Mouse (Mus musculus) CD4-positive, CD25-positive, alpha-beta regulatory T cell, adult 4 months (primary cell): ENCODE measurements at regions not wholly inside any gene's neighbourhood (a gene's known extent, or its start where the extent isn't known, plus 50 kb on each side); places are given as distances from the start of the nearest gene placed in this dataset.

ENCODE experiments used
- ATAC-seq: one replicate; pipeline ENCODE4 v1.8.0; 2017

DNA sequence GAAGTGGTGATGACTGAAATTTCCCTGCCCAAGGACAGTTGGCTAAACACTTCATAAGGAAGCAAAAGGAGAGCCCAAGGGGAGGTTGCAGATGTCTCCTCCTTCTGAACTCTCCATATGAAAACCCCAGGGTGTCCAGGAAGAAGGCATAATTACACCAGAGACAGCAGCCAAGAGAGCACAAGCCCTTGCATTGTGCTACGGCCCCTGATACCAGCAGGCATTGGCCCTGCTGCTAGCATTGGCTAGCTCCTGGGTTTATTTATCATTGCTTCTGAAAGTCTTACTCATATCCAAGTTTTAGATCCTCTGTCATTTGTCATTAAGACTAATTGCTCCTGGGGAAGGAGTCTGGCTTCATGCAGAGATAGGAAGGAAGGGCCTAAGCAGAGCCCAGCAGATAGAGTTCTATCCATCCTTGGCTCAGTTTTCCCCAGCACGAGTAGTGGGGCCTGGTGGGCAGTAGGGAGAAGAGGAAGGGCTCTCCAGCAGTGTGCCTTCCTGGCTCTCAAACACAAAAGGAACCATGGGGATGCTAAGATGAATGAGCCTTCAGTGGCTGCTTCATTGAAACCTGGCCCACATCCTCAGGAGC, 98.5 kb upstream of the Tmc3 start:
- ATAC-seq: no peak

DNA sequence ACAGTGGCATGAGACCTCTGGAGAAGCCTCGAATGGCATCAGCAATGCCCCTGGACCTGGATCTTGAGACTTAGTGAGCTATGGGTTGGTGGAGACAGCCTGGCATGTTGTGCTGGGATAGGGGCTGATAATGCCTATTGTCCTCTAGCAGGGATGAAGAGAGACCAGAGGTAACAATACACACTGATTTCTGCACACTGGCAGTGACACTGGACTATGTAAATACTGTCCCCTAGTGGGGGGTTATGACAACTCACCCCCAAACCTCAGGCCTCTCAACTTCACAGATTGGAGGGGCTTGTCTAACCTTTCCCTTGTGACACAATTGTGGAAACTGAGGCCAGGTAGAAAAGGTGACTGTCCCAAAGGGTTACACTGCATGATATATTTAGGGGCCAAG, 94.9 kb upstream of the Tmc3 start:
- ATAC-seq: no peak

DNA sequence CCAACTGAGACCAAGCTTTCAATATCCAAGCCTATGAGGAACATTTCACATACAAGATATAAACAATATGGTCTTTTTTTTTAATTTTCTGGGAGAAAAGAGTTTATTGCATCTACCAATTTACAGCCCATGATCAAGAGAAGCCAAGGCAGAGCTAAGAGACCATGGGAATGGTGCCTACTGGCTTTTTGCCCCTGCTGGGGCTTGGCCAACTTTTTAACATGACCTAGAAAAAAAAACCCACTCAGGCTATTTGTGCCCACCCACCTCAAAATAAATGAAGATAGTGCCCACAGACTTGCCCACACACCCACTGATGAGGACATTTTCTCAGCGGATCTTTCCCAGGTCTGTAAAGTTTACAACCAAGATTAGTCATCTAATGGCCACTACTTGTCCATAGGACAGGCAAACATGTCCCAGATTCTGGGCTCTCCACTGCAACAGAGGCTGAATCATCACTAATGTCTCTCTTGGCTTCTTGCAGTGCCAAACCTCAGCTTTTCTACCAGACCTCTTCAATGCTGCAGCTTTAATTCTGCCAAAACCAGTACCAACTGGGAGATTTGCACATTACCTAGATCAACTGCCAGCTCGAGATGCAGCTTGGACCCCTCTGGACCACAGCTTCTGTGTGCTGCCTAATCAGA, 79.6 kb upstream of the Tmc3 start:
- no peak for ATAC-seq

DNA sequence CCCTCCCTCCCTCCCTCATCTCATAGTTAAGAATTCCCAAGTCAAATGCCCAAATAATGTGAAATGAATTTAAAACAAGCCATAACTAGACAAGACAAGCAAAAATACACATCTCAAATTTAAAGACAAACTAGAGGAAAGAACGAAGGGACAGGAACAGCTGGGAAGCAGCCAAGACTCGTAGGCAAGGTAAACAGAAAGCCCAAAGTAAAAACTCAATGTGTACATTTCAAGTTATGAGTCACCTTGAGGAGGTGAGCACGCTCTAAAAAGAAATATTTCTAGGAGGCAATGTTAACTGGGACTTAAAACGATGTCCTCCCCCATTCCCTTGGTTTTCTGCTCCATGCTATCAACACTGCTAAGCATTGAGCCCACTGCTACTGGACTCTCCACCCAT, 68.4 kb upstream of the Tmc3 start:
- no peak for ATAC-seq

DNA sequence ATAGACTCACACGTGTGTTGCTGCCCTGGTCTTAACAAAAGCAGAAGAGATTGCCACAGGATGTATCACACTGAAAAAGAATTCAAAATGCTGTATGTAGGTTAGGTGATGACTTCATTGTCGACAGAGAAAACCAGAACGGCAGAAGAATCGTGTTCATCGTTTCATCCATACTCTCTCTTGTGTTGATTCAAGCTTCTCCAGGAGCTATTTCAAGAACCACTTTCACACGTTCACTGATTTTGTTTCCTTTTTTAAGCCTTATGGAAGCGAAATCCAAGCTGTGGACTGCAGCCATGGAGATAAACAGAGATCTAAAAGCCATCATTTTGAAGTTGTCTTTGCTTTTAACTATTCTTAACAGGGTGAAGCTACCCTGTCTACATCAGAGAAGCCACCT, 63.2 kb upstream of the Tmc3 start:
- ATAC-seq: no peak
